Mouse (Mus musculus): ENCODE measurements around the gene Lce1h.

Lce1h gene

DNA sequence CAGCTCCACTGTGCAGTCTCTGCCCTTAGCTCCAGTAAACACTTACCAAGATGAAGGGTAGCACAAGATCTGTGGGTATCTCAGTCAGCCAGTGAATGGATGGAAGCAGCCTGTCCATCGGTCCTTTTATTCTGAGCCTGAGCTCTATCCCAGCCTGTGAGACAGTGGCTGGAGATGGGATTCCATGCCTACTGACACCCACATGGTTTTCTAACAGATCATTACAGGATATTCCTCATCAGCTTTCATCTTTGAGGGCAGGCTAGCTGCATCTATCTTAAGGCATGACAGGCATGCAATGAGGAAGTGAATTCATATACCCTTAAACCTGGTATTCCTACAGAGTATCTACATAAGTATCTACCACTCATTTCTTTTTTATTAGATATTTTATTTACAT lies at the start of gene Lce1h:
Gene Lce1h (minus strand): TSS at position 101 of the 400 bp plus-strand sequence.
- DNase-seq, result no peak

DNA sequence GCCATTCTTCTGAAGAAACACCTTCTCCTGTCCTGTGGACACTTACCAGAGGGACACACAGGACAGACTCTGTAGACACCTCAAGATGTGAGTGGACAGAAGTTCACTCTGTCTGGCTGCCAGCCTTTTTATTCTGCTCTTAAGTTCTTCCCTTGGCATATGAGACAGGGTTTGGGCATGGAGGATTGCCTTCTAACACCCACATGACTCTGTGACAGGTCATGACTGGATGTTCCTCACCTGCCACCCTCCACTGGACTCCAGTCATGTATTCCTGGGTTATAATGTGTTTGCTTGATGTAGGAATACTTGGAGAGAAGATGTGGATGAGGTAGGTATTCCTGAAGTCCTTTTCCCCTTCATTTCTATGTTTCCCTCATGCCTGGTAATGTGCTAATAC lies 42.9 kb upstream of the Lce1h start, which contains the start of gene Lce1k:
Gene Lce1k (minus strand): TSS at position 101 of the 400 bp plus-strand sequence.
- DNase-seq, result no peak

DNA sequence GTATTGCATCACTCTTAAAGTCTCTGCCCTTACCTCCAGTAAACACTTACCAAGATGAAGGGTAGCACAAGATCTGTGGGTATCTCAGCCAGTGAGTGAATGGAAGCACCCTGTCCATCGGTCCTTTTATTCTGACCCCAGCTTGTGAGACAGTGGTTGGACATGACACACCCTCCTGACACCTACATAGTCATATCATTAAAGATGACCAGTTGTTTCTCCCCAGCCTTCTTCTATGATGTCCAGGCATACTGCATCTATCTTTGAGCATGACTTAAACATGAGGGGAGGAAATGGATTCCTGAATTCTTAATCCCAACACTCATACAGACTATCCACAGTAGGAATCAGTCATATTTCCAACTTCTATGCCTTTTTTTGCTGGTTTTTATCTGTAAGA lies 25.5 kb upstream of the Lce1h start, which contains the start of gene Lce1j:
Gene Lce1j (minus strand): TSS at position 101 of the 400 bp plus-strand sequence.
- no peak for DNase-seq

DNA sequence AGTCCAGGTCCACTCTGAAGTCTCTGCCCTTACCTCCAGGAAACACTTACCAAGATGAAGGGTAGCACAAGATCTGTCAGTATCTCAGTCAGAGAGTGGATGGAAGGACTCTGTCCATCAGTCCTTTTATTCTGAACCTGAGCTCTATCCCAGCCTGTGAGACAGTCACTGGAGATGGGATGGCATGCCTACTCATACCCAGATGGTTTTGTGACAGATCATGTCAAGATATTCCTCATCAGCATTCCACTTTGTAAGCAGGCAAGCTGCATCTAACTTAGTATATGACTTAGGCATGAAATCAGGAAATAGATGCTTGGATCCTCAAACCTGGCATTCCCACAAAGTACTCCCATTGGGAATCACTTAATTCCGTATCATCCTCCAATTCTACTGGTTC lies 13.9 kb upstream of the Lce1h start, which contains the start of gene Lce1i:
Gene Lce1i (minus strand): TSS at position 101 of the 400 bp plus-strand sequence.
- no peak for DNase-seq

DNA sequence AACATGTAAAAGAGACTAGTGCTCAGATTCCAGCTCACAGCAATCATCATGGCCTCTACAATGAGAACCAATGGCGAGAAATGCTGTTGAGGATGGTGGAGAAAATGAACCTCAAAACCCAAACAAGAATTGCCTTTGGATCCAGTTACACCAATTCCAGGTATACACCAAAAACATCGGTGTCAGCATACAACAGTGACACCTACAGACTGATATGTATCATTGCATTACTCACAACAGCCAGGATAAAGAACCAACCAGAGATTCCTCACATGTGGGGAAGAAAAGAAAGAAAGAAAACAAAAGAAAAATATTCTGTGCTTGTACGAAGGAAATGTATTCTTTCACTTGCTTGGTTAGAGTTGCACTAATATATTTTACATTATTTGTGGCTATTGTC lies 6.7 kb upstream of the Lce1h start:
- no peak for DNase-seq

DNA sequence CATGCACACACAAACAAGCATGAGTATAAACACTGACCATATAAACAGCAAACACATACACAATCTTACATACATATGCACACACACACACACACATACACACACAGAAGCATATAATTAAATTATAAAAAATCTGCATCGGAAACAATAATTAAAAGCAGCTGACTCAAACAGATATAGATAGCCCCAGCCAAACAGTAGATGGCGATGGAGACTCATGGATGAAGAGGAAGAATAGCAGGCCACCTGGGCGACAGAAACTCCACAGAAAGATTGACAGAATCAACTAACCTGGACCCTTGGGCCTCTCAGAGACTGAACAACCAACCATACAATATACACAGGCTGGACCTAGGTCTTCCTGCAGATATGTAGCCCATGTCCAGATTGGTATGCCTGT lies 11.7 kb downstream of the Lce1h start:
- no peak for DNase-seq

DNA sequence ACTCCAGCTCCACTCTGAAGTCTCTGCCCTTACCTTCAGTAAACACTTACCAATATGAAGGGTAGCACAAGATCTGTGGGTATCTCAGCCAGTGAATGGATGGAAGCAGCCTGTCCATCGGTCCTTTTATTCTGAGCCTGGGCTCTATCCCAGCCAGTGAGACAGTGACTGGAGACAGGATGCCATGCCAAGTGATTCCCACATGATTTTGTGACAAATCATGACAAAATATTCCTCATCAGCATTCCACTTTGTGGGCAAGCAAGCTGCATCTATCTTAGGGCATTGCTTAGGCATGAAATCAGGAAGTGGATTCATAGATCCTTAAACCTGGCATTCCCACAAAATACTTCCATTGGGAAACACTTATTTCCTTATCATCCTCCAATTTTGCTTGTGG lies 12.6 kb downstream of the Lce1h start, which contains the start of gene Lce1g:
Gene Lce1g (minus strand): TSS at position 101 of the 400 bp plus-strand sequence.
- no peak for DNase-seq

DNA sequence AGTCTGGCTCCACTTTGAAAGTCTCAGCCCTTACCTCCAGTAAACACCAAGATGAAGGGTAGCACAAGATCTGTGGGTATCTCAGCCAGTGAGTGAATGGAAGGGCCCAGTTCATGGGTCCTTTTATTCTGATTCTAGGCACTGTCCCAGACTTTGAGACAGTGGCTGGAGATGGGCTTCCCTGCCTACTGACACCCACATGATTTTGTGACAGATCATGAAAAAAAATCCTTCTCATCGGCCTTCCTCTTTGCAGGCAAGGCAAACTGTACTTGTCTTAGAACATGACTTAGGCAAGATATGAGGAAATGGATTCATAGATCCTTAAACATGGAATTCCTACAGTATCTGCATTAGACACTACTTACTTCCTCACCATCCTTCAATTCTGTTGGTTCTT lies 25.9 kb downstream of the Lce1h start, which contains the start of gene Gm38119:
Gene Gm38119 (minus strand): TSS at position 101 of the 400 bp plus-strand sequence.
- DNase-seq, result no peak

DNA sequence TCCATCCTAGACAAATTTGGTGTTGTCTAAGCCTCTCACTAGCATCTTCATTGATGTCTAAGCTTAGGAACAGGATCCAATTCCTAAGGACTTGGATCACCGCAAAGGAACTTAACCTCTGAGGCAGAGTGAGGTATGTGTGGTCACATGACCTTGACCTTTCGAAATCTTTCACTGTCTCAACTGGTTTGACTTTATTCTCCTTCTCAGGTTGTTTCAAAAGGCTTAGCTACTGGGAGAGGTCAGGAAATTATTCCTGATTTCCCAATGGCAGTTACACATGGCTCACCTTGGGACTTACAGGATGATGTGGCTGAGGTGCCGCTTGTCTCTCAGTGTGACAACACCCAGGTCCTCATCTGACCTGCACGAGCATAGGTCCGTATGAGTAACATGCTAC lies 42.2 kb downstream of the Lce1h start:
- no peak for DNase-seq

DNA sequence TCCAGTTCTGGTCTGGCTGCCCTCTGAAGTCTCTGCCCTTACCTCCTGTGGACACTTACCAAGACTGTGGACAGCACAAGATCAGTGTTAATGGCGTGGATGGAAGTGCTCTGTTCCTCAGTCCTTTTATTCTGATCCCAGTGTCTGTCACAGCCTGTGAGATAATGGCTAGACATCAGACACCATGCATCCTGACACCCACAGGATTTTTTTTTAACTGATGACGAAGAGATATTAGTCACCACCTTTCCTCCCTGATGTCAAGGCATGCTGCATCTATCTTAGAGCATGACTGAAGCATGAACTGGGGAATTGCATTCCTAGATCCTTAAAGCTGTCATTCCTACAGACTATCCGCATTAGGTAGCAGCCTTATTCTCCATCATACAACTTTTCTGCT lies 44.6 kb downstream of the Lce1h start, which contains the start of gene Lce1f:
Gene Lce1f (minus strand): TSS at position 101 of the 400 bp plus-strand sequence.
- no peak for DNase-seq

DNA sequence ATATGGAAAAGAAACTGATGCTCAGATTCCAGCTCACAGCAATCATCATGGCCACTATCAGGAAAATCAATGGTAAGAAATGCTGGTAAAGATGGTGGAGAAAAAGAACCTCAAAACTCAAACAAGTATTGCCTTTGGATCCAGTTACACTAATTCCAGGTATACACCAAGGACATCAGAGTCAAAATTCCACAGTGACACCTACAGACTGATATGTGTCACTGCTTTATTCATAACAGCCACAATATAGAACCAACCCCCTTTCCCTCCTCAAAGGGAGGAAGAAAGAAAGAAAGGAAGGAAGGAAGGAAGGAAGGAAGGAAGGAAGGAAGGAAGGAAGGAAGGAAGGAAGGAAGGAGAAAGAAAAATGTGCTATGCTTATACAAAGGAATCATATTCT lies 49.7 kb downstream of the Lce1h start:
- no peak for DNase-seq
